Mouse (Mus musculus) gastrocnemius, postnatal 36 days (tissue): ENCODE data around the gene Jph4. TPM values are rescaled to one million over a fixed set of nuclear protein-coding genes. Genes with fewer than 3 reads are reported as not detected.
A peak's percentile ranks its signal among the peaks of the same experiment; 100 is the strongest.

Experiments
- DNase-seq, 2 experiments: peaks; one replicate each; pipeline ENCODE4 v3.0.0; 2022
- intact Hi-C: fragments of 180-260 bp; cut with DNase I; formaldehyde crosslinking; loops from one replicate; pipeline ENCODE4 v1.15.1; 2025
- long read RNA-seq, 2 experiments: library from polyadenylated mRNA; stranded (forward); transcript quantifications; one replicate each; pipeline ENCODE4 v2.0.0; 2021
- total RNA-seq, 2 experiments: library from RNA; stranded (reverse); gene quantifications; 2 replicates each; pipeline ENCODE4 v1.2.3; 2021

The Jph4 gene
- under 1 TPM; 0.17 to 0.23 TPM for total RNA-seq
- long read RNA-seq, experiment 1: 0 reads
- long read RNA-seq, experiment 2: 0 reads

DNA sequence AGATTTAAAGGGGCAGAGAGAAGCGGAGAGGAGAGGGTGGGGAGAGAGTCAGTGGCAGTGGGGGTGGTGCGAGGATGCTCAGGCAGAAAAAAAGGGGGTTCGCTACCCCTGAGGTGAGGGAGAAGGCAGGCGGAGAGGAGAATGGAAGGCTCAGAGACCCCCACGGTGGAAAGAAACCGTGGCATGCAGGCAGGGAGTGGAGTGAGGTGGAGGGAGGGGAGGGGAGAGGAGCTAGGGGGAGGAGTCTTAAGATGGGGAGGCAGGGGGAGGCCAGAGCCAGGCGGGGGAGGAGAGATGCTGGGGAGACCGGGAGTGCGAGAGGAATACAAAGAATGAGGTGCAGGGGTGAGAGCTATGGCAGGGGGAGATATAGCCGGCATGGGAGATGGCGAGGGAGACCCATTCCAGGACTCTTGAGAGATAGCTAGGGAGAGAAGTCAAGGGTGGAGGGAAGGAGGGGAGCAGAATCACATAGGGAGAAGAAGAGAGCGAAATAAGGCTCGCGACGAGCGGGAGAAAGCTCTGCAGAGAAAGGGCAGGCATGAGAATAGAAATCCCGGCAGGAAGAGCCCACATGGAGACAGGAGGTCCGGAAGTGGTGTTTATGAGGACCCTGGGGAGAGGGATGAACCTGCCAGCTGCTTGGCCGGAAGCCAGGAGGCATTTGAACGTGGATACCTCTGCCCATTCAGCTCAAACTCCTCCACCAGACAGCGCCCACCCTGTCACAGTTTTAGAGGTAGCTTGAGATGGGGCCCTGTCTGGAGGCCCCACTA, at the start of gene Jph4:
Jph4 (minus strand) TSS at position 511 of the 776 bp plus-strand sequence.
- intact Hi-C loops: no loop called here

DNA sequence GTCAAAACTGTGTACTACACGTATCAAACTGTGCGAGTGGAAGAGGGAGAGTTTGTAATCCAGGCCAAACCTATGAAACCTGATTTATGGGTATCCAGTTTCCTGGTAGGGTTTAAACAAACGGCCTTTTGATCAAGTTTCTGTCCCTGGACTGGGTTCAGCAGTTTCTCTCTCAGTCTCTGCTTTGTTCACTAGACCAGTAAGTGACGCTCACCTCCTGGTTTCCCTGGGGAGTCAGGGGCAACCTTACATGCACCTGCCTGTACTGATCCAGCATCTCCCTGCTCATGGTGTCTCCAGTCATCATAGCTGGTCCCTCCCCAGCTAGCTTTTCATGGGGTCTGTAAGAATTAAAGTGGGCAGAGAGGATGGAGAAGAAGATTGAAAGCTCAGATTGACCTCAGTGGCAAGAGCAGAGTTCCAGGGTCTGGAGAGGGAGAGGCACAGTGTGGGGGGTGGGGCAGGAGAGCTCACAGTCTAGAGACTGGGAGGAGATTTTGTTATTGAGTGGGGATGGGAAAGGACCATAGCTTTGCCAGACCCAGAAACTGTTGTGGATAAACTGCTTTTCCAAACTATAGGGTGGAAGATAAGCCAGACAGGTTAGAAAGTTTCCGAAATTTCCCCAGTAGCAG, 47.6 kb upstream of the Jph4 start:
- no peak for DNase-seq
- intact Hi-C loops: loop anchor here (5.0 kb wide), 1 partner anchor 273 kb away; no protein-coding TSS in a partner anchor

More for the DNA sequence above, at the start of gene Jph4:
- no peak for DNase-seq

DNA sequence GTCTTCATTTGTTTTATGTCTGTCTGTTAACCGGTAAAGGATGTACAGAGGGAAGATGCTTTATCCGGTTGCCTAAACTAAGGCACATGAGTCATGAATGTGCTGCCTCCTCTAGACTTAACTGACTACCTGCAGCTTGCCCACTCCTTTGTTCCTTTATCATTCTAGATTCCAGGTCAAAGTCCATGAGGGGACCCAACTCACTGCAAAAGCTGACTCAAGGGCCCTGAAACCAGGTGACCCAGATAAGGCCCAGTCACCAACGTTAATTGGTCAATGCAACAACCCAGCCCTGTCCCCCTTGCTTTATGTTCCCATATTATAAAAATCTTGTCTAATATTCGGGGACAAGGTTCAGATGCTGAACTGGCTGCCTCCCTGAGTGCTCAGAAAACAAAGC, 45.4 kb upstream of the Jph4 start:
- no peak for DNase-seq
- intact Hi-C loops: loop anchor here (5.0 kb wide), 1 partner anchor 275 kb away; no protein-coding TSS in a partner anchor

DNA sequence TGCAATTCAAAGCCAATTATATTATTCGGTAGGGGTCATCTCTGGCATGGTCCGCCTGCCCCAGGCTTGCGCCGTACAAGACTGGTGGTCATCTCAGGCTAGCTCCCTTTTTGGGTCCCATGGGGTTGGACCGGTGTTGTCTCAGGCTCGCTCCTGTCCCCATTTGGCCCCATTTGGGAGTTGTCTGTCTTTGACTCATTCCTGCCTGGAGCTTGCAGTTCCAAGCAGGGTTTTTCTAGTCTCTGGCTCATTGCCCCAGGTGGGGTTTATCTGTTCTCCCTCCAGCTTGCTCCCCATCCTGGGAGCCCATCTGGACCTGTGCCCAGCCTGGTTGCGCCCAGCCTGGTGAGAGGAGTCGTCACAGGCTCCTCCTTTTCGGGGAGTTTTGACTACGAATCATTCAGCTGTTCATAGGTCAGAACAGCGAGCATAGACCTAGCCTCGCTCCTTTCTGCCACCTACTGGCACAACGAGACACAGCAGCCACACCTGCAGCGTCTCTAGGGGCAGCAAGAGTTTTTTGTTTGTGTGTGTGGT, 44.4 kb upstream of the Jph4 start:
- DNase-seq: peak; percentile 62 to 69
- intact Hi-C loops: loop anchor here (2.0 to 5.0 kb wide), 2 partner anchors 38 to 276 kb away; no protein-coding TSS in a partner anchor

DNA sequence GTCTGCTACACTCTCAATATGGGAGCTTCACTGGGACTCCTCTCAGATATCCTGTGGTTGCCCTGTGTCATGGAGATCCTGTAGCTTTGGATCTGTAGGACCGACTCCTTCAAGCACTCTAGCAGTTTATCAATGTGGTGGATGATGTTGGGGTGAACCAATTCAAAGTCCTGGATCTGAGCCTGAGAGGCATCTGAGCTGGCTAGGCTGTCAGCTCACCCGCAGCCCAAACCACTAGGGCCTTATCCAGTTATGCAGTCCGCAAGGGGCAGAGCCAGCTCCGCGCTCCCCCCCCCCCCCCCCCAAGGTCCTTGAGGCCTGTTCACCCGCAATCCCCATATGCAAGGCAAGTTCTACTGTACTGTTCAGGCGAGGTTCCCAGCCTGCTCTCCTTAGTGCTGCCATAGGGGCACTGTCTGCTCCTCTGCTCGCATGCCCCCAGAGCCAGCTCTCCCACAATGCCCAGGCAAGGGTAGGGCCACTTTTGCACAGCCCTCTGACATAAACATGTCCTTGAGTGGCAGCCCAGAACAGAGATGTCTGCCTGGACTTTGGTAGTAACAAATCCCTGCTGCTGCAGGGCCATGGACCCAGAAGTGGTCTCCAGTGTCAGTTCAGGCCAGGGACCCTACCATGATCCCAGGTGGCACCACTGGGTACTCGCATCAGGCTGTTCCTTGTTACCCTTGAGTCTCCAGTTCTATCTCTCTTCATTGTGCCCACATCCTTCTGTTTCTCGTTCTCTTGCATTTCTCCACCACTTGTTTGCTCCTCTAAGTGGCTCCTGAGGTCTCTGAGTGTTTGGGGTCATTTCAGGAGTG, 43.7 kb upstream of the Jph4 start:
- no peak for DNase-seq
- intact Hi-C loops: loop anchor here (2.0 to 5.0 kb wide), 2 partner anchors 38 to 277 kb away; no protein-coding TSS in a partner anchor

DNA sequence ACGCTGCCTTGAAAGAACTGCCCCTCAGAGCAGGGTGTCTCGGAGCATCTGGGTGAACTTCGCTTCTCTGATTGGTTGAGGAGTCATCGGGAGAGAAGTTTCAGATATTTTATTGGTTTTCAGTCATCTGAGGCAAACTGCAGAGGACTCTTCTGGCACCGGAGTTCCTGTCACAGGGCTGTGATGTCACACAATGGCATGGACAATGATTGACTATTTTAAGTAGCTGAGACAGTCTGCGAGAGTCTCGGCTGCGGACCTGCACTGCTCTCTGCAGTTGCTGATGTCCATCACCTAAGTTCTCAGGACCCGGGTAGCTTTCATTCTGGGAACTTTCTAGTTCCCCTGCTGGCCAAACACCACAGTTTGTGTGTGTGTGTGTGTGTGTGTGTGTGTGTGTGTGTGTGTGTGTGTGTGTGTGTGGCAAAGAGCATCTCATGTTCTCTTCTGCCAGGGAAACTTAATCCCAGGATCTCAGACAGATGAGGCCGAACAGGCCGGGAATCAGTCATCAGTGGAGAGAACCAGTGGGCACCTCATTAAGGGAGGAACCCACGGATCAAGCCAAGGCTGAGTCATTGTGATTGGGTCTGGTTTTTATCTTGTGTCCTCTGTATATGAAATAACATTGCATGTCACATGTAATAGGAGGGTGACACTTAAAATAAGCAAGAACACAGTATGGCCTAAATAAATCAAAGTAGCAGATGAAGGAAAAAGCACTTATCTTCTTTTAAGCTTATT, 40.8 kb upstream of the Jph4 start:
- intact Hi-C loops: no loop called here
- DNase-seq: no peak

DNA sequence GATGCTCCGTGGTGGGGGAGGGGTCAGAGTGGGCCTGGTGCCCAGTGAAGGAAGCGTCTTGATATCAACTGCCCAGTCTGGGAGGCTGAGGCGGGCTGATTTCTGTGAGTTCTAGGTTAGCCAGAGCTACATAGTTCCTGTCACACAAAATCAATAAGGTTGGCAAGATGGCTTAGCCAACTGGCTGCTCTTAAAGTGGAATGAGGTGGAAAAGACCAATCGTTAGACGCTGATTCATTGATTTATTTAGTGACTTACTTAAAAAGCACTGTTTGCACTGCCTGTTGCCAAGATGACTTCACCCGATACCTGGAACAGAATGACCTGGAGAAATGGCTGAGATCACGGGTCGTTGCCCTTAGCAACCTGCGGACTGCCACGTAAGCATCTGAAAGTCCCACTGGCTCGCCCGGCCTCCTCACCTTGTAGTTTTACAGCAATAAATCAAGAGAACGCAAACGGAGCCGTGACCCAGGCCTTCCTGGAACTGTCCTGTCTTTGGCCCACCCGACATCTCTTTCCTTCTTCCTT, 36.3 kb upstream of the Jph4 start:
- DNase-seq: no peak
- intact Hi-C loops: no loop called here

DNA sequence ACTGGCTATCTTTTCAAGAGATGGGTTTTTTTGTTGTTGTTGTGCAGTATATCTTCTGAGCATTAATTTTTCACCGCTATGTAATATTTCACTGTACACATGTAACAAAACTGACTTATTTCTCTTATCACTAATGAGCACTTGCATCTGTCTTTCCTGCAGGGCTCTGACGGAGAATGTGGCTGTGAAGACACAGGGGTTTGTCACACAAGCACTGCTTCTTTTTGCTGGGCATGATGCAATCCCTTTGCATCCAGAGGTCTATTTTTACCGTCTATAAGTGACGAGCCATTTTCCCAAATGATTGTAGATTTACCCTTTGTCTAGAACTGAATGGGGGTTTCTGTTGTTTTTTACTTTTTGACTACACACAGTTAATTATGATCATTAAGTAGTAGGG, 35.4 kb upstream of the Jph4 start:
- no peak for DNase-seq
- intact Hi-C loops: no loop called here

DNA sequence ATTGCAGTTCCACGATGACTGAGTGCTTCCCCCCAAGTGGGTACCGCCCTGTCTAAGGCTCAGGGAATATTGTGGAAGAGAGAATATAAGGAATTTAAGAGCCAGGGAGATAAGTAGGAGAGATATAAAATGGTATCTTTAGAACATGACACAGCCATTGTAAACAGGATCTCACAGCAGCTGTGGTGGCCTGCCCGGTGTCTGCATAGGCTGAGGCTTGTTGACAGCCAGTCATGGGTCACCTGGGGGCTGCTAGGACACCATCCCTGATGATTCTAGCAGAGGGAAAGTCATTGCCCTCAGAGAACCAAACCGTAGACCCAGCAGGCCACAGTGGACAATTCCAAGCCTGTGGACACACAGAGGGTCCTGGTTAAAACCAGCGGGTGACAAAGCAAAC, 34.2 kb upstream of the Jph4 start:
- intact Hi-C loops: no loop called here
- no peak for DNase-seq

DNA sequence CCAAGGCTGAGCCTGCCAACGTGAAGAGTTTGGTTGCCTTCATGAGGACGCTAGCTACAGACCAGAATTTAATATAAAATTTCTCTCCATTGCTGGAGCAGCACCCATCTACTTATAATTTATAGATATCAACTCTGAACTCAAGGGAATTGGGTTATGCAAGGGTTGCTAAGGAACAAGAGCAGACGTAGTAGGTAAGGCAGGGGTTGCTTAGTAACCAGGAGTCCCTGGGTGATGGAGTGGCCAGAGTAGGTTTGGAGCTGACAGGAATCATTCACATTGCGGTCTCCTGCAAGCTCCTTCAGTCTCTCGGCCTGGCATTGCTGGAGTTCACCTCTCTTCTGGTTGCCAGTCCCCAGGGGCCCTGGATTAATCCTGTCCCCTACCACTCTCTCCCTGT, 32.3 kb upstream of the Jph4 start:
- DNase-seq: no peak
- intact Hi-C loops: no loop called here

DNA sequence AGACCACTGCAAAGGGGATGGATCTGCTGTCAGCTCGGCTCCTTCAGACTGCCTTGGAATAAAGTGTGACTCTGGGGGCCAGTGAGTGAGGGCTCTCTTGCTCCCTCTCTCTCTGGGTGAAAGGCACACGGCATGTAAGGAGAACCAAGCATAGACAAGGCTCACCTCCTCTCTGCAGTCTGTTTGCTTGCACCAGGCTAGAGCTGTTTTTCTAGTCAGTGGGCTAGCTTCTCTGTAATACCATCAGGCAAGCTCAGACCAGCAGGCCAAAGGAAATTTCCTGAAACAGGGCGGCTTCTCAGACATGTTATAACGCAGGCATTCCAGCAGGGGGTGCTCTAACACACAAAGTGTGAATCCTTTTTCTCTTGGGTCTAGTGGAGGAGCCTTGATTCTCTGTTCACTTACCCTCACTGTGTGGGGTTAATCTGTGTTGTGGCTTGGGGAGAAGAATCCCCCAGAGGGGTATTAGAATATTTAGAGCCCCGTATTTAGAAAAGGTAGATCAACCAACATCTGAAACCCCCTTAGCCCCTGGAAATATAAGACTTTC, 31.7 kb upstream of the Jph4 start:
- peak in 1 of 2 experiments; percentile 46 for DNase-seq
- intact Hi-C loops: no loop called here

DNA sequence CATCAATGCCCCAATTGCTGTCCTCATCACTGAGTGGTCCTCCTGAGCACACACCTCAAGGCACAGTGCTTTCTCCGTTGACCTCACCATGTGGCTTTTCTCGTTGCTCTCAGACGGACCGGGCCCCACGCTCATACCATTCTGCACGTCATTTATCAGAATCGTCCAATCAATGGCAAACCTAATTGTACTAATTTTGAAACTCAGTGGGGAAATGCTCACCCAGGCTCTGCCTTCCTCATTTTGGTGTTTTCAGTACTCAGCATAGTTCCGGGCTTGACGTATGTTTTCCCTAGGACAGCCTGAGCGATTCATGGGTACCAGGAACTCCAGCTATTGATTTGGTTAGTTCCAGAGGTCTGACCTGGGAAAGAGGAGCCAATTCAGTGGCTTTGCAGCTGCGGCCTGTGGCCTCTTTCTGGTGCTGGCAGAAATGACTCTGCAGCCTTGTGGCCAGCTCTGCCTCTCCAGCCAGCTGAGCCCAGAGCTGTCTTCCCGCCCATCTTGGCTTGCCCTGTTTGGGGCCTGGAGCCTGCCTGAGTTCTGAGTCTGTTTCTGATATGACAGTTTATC, 30.2 kb upstream of the Jph4 start:
- intact Hi-C loops: no loop called here
- peak; percentile 48 to 64 for DNase-seq

DNA sequence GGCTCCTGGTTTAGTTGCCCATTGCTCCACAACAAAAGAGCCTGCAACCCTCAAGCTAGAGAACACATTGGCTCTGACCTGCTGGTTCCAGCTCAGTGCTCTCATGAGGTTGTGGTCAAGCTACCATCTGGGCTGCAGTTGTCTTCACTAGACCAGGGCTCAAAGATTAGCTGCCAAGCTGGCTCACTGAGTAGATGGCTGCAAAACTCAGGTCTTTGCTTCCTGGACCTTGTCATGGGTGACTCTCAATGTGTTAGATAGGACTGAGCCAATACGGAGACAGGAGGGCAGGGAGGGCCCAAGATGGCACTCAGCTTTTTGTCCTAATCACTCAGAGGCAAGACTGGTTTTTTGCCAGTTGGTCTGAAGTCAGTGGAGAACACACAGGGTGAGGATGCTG, 29.6 kb upstream of the Jph4 start:
- DNase-seq: no peak
- intact Hi-C loops: no loop called here

DNA sequence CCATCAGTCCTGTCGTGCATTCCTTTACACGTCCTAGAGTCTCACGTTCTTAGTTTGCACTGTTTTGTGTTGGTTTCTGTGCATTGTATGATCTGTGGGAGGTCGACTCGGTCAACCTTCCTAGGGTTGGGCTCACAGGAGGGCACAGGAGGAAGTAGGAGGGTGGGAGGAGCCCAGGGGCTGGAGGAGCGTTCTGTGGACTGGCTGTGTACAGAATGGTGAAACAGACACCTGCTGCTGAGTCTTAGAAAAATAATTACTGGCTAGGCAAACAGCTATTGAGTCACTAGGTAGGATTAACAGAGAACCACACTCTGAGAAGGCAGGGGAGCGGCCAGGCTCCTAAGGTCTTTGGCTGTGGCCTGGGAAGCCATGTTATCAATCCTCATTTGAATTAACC, 22.6 kb upstream of the Jph4 start:
- DNase-seq: no peak
- intact Hi-C loops: no loop called here

DNA sequence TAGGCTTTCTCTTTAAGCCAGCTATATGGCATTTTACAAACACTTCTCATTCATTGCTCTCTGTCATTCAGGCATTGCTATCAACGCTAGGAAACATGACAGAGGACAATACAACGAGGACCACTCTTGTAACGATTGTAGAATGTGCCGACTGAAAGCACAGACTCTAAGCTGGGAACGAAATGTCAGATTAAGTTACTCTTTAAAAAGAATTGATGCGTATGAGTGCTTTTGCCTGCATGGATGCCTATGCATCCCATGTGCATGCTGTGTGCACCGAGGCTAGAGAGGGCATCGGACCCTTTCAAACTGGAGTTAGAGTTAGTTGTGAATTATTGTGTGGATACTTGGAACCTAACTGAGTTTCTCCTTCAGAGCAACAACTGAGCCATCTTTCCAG, 18.9 kb upstream of the Jph4 start:
- DNase-seq: no peak
- intact Hi-C loops: no loop called here

DNA sequence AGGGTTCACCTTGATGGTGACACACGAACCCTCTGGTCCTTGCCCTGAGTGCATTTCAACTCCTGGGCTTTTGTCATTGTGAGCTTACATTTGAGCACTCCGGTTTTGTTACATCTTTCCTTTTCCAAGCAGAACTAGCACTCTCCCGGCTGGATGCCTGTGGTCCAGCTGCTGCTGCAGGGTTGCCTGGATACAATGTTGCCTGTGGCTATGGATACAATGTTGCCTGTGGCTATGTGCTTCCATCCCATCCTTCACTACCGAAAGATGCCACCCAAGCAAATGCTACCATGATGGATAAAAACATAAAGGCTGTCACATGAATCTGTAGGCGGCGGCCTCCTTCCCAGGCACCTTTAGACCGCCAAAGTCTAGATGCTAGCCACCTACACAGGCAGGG, 9.8 kb upstream of the Jph4 start:
- no peak for DNase-seq
- intact Hi-C loops: no loop called here

DNA sequence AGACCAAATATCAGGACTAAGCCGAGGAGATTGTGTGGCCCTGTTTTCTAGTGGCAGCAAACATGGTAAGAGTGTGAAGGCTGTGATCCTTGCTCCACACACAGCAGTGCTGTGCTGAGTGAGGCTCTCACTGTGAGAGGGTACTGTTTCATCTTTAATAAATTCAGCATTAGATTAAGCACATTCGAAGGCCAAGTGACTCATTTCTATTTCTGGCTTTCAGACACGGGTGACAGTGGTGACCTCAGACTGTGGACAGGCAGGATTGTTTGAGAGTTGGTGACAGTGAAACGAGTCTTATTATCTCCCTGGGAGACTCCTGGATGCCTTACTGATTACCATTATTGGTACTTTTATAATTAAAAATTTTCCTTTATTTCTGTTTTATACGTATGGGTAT, 9.0 kb upstream of the Jph4 start:
- no peak for DNase-seq
- intact Hi-C loops: no loop called here

DNA sequence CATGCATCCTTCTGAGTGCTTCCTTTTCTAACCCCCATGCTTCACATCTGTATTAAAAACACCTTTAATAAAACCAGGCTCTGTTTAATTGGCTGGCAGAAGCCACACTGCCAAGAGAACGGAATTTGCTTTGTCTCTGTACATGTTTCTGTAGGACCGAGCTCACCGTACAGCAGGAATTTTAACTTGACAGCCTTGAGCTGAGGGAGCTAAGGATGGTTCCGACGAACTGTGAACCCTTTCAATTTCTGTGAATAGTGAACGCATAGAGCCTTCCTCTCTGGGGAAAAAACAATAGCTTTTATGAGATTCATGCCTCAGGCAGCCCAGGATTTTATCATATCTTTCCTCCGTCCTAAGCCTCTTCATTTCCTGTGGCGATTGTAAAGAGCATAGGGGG, 5.6 kb upstream of the Jph4 start:
- intact Hi-C loops: loop anchor here (2.0 to 5.0 kb wide), 3 partner anchors 38 to 316 kb away; no protein-coding TSS in a partner anchor
- no peak for DNase-seq

DNA sequence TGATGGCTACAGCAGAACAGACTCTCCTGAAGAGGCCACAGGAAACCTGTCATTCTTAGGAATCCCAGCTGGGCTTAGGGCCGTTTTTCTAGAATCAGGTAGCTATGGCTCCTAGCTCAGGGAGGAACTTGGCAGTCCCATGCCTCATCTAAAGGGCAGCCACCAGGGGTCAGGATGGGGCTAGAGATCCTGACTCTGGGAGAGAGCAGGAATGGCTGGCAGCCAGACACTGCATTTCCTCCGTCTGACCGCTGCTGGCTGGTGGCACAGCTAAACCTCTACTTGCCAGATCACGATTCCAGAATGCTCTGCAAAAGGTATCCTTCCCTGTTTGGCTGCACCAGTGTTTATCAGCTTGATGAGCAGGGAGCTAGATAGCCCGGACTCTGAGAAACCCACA, 5.2 kb upstream of the Jph4 start:
- intact Hi-C loops: loop anchor here (2.0 to 5.0 kb wide), 3 partner anchors 39 to 317 kb away; no protein-coding TSS in a partner anchor
- DNase-seq: peak; percentile 66 to 81
